ENCODE assay signal across 14 mouse cellular contexts in genomic region chr12:71975626-71976025, GRCm38 (mm10).
DNase-seq lines count a peak whose midpoint lies in the region; ATAC-seq lines count a peak whose summit lies in the region.
"Had no signal": no experiment of that assay in that cellular context is flagged by ENCODE, and none has a peak within 500 bp of the region (broad histone marks: within the 10 kb centered on the region; RNA-seq: fewer than 3 reads in every experiment).

No protein-coding gene starts in this region.

- no peak overlapping the region for H3K9ac ChIP-seq in heart, embryonic 11.5 days (ENCODE audit: low read depth, low read length)
- H3K9ac ChIP-seq in lung, embryonic 15.5 days, result peak overlapping the region; percentile 1; the same call in 1 of the 2 replicates
- no peak overlapping the region for H3K9ac ChIP-seq in forebrain, embryonic 16.5 days (replicated peaks; ENCODE audit: low read depth, low read length)
- no peak overlapping the region for H3K9ac ChIP-seq in midbrain, embryonic 15.5 days

- H3K4me3 ChIP-seq in heart, embryonic 11.5 days (ENCODE audit: low read depth, low read length), result no peak overlapping the region
- no peak overlapping the region for H3K4me3 ChIP-seq in lung, embryonic 15.5 days
- no peak overlapping the region for H3K4me3 ChIP-seq in forebrain, embryonic 16.5 days (replicated peaks; ENCODE audit: low read length)
- H3K4me3 ChIP-seq in midbrain, embryonic 15.5 days, result no peak overlapping the region
- H3K4me3 ChIP-seq: megakaryocyte, embryonic 14.5 days had no signal

- WGBS in heart, embryonic 11.5 days (ENCODE audit: insufficient replicate concordance), result 48% methylated on average over 1 of the region's 1 CpGs
- 31% methylated on average over 1 of the region's 1 CpGs for whole genome bisulfite sequencing in lung, embryonic 15.5 days
- WGBS in forebrain, embryonic 16.5 days, result 30% methylated on average over 1 of the region's 1 CpGs
- 44% methylated on average over 1 of the region's 1 CpGs for WGBS in midbrain, embryonic 15.5 days

- ATAC-seq in heart, embryonic 11.5 days (replicated peaks; ENCODE audit: insufficient number of reproducible peaks, low FRiP score, low TSS enrichment), result no peak
- no peak for ATAC-seq in lung, embryonic 15.5 days (ENCODE audit: borderline replicate concordance, extremely low read depth, low FRiP score, low TSS enrichment)
- no peak for ATAC-seq in forebrain, embryonic 16.5 days
- no peak for ATAC-seq in midbrain, embryonic 15.5 days (replicated peaks)
- ATAC-seq: CD4-positive, CD25-positive, alpha-beta regulatory T cell, adult 4 months had no signal

- no peaks in the 10 kb centered on the region for H3K9me3 ChIP-seq in heart, embryonic 11.5 days (replicated peaks; ENCODE audit: control insufficient read depth, low read length)
- no peaks in the 10 kb centered on the region for H3K9me3 ChIP-seq in lung, embryonic 15.5 days
- H3K9me3 ChIP-seq in forebrain, embryonic 16.5 days (ENCODE audit: control insufficient read depth, low read length), result no peaks in the 10 kb centered on the region
- no peaks in the 10 kb centered on the region for H3K9me3 ChIP-seq in midbrain, embryonic 15.5 days
- H3K9me3 ChIP-seq: megakaryocyte, embryonic 14.5 days had no signal

- peaks cover 14% of the 10 kb centered on the region for H3K36me3 ChIP-seq in heart, embryonic 11.5 days (ENCODE audit: control insufficient read depth, insufficient read depth, low read length)
- H3K36me3 ChIP-seq in lung, embryonic 15.5 days, result peaks cover 25% of the 10 kb centered on the region
- H3K36me3 ChIP-seq in forebrain, embryonic 16.5 days (ENCODE audit: control insufficient read depth, insufficient read depth), result peaks cover 8% of the 10 kb centered on the region
- peaks cover 42% of the 10 kb centered on the region for H3K36me3 ChIP-seq in midbrain, embryonic 15.5 days (replicated peaks)

- H3K4me1 ChIP-seq in heart, embryonic 11.5 days (ENCODE audit: control insufficient read depth, insufficient read depth, low read length), result peaks cover 67% of the 10 kb centered on the region
- peaks cover 83% of the 10 kb centered on the region for H3K4me1 ChIP-seq in lung, embryonic 15.5 days
- peaks cover 62% of the 10 kb centered on the region for H3K4me1 ChIP-seq in forebrain, embryonic 16.5 days (replicated peaks; ENCODE audit: control insufficient read depth, insufficient read depth, low read length)
- peaks cover 14% of the 10 kb centered on the region for H3K4me1 ChIP-seq in midbrain, embryonic 15.5 days

- peak overlapping the region; percentile 32; the same call in 1 of the 2 replicates for H3K27ac ChIP-seq in heart, embryonic 11.5 days (ENCODE audit: low read depth, low read length)
- H3K27ac ChIP-seq in lung, embryonic 15.5 days, result peak overlapping the region; percentile 89
- H3K27ac ChIP-seq in forebrain, embryonic 16.5 days (ENCODE audit: low read length), result peak overlapping the region; percentile 12
- peak overlapping the region; percentile 59 for H3K27ac ChIP-seq in midbrain, embryonic 15.5 days

- H3K27me3 ChIP-seq in heart, embryonic 11.5 days (ENCODE audit: control insufficient read depth, insufficient read depth, low read length), result no peaks in the 10 kb centered on the region
- no peaks in the 10 kb centered on the region for H3K27me3 ChIP-seq in lung, embryonic 15.5 days
- no peaks in the 10 kb centered on the region for H3K27me3 ChIP-seq in forebrain, embryonic 16.5 days (replicated peaks; ENCODE audit: control insufficient read depth, insufficient read depth, low read length)
- no peaks in the 10 kb centered on the region for H3K27me3 ChIP-seq in midbrain, embryonic 15.5 days (replicated peaks)
- H3K27me3 ChIP-seq: megakaryocyte, embryonic 14.5 days had no signal

- DNase-seq in heart, adult 9 months (ENCODE audit: low spot score in 2 of 2), result no peak
- no peak for DNase-seq in lung, adult 18-20 months
- no peak for DNase-seq in urinary bladder, postnatal 25 days (ENCODE audit: low spot score)
- DNase-seq in right cerebral cortex, postnatal 4 days, result no peak
- DNase-seq: cerebellum, postnatal 25 days; kidney, adult 9 months; right cerebral cortex, postnatal 14 days; thymus, postnatal 36 days had no signal

- no peak overlapping the region for H3K4me2 ChIP-seq in heart, embryonic 11.5 days
- H3K4me2 ChIP-seq in lung, embryonic 15.5 days, result no peak overlapping the region
- H3K4me2 ChIP-seq in forebrain, embryonic 16.5 days (ENCODE audit: low read length), result no peak overlapping the region
- H3K4me2 ChIP-seq in midbrain, embryonic 15.5 days, result no peak overlapping the region

Comparison
In these comparisons a context has a peak if more than half of its experiments do, and no peak if none do; other contexts are left out.
1. H3K27ac ChIP-seq: peak in every context shown above with its lines; median percentile 89 in lung, embryonic 15.5 days; 59 in midbrain, embryonic 15.5 days; 32 in heart, embryonic 11.5 days; 12 in forebrain, embryonic 16.5 days.